ENCODE assay signal across 11 mouse cellular contexts in genomic region chr5:111805761-111806191, GRCm38 (mm10).
DNase-seq lines count a peak whose midpoint lies in the region; ATAC-seq lines count a peak whose summit lies in the region.
"Had no signal": no experiment of that assay in that cellular context is flagged by ENCODE, and none has a peak within 500 bp of the region (broad histone marks: within the 10 kb centered on the region; RNA-seq: fewer than 3 reads in every experiment).

No protein-coding gene starts in this region.

- H3K36me3 ChIP-seq in stomach, embryonic 16.5 days (ENCODE audit: control insufficient read depth, insufficient read depth, low read length), result no peaks in the 10 kb centered on the region

- peak overlapping the region; percentile 14; the same call in 1 of the 2 replicates for H3K27ac ChIP-seq in stomach, embryonic 16.5 days (ENCODE audit: low read length)

- H3K4me1 ChIP-seq in stomach, embryonic 16.5 days (ENCODE audit: control insufficient read depth, insufficient read depth, low read length), result 0 out of 2 replicates have a peak, but pooled peaks cover 2% of the 10 kb centered on the region

- H3K9me3 ChIP-seq in stomach, embryonic 16.5 days (replicated peaks; ENCODE audit: control insufficient read depth, low read length), result no peaks in the 10 kb centered on the region

- DNase-seq in heart, adult 18-20 months, result peak; percentile 65 to 72
- no peak for DNase-seq in heart, postnatal 25 days (ENCODE audit: low spot score)
- DNase-seq in lung, postnatal 36 days, result peak; percentile 28
- DNase-seq in lung, adult 18-20 months, result no peak
- peak; percentile 87 for DNase-seq in forelimb bud, embryonic 11.5 days (ENCODE audit: low read depth, low spot score)
- no peak for DNase-seq in left cerebral cortex, postnatal 36 days (ENCODE audit: low spot score in 2 of 2)
- DNase-seq: cerebellum, adult 2 months; layer of hippocampus, adult 9-11 months; liver, postnatal 0 days had no signal

- H3K4me3 ChIP-seq in stomach, embryonic 16.5 days (replicated peaks; ENCODE audit: low read length), result no peak overlapping the region

- WGBS in stomach, embryonic 16.5 days, result 12% methylated on average over 17 of the region's 17 CpGs

- no peak overlapping the region for H3K9ac ChIP-seq in stomach, embryonic 16.5 days (ENCODE audit: low read length)
- H3K9ac ChIP-seq: liver, postnatal 0 days had no signal

- intact Hi-C loops in heart, postnatal 25 days (cut with DNase I), result no loop called here
- intact Hi-C loops in left cerebral cortex, postnatal 36 days (cut with DNase I), result no loop called here

- no peak overlapping the region for H3K4me2 ChIP-seq in stomach, embryonic 16.5 days (ENCODE audit: low read depth, low read length)

- no peaks in the 10 kb centered on the region for H3K27me3 ChIP-seq in stomach, embryonic 16.5 days (ENCODE audit: control insufficient read depth, insufficient read depth, low read length)

- no peak for ATAC-seq in stomach, embryonic 16.5 days (ENCODE audit: insufficient read depth, low FRiP score)
- ATAC-seq in monocyte, adult 5-6 weeks (replicated peaks; ENCODE audit: insufficient number of reproducible peaks, low FRiP score, low TSS enrichment, poor library complexity, severe bottlenecking), result no peak
- ATAC-seq: liver, postnatal 0 days had no signal

Comparison
In these comparisons a context has a peak if more than half of its experiments do, and no peak if none do; other contexts are left out.
1. DNase-seq: peak in heart, adult 18-20 months (2 of 2), lung, postnatal 36 days (single experiment) and forelimb bud, embryonic 11.5 days (single experiment); none in heart, postnatal 25 days (single experiment), lung, adult 18-20 months (0 of 2) and left cerebral cortex, postnatal 36 days (0 of 2).